Mouse (Mus musculus): Measurements from ENCODE around the gene Adal.

DNA sequence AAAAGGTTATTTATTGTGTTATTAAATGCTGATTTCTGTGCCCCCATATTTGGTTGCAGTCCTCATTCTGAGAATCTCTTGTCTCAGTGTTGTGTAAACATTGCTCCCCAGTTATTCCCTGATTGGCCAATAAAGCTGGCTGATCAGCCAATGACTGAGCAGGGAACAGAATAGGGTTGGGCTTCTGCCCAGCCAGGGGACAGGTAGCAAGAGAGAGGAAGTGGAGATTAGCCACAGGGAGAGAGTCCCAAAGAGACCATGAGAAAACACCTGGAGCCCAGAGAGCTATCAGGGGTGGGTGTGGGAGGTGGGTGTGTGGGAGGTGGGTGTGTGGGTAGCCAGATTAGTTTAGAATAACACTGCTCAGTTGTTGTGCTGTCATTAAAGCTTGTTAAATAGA lies 34.3 kb upstream of the Adal start:
- no peak for TF ChIP-seq CTCF (IDR thresholded peaks at IDR 0.05; ENCODE audit: low read depth)
- TF ChIP-seq EP300 (IDR thresholded peaks at IDR 0.05; ENCODE audit: low read depth), result no peak

All from liver, postnatal 0 days (tissue).